Mouse (Mus musculus): ENCODE data around the gene Duox1. TPM values are rescaled to one million over a fixed set of nuclear protein-coding genes. Genes with fewer than 3 reads are reported as not detected.

The Duox1 gene
- total and polyA plus RNA-seq, 3 experiments: not detected

DNA sequence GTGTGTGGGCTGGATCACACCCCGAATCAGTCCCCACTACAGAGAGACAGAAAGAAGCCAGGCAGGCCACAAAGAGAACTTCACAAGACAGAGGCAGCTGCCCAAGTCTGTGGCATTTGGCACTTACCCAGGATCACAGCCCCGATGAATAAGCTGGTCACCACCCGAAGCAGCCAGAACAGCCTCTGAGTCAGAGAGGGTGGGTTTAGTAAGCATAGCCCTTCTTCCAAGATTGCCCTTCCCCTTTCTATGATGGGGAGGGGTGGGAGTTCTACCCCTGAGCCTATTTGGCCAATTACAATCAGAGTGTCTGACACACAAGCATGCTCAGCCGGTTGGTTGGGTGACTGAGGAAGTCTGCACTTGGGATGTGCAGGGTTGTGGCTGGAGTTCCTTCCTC is 9.3 kb upstream of the Duox1 start:
- Histone ChIP-seq H3K36me3 (replicated peaks) (no peaks in the 10 kb centered on the region), H3K4me1 (ENCODE audit: insufficient read depth, low read depth, low read length) (peaks cover 7% of the 10 kb centered on the region), H3K9me3 (replicated peaks) (no peaks in the 10 kb centered on the region), H3K4me3 (ENCODE audit: low read depth, low read length) (no peak overlapping the region), H3K27me3 (ENCODE audit: insufficient read depth, low read length) (peaks cover 30% of the 10 kb centered on the region)
- TF ChIP-seq POLR2AphosphoS5 (IDR thresholded peaks at IDR 0.05; ENCODE audit: insufficient replicate concordance, low read depth, low read length) (no peak), GATA1 (IDR thresholded peaks at IDR 0.05; ENCODE audit: borderline replicate concordance, low read length) (no peak), GATA2 (IDR thresholded peaks at IDR 0.05; ENCODE audit: borderline replicate concordance, low read depth, low read length) (no peak), TAL1 (conservative IDR thresholded peaks at IDR 0.05; ENCODE audit: low read depth, low read length) (no peak), CTCF (IDR thresholded peaks at IDR 0.05; ENCODE audit: low read depth, low read length) (no peak)
- ATAC-seq (ENCODE audit: extremely low read depth, insufficient number of reproducible peaks, low FRiP score, poor library complexity, severe bottlenecking): no peak
- no peak for DNase-seq (ENCODE audit: low spot score)

DNA sequence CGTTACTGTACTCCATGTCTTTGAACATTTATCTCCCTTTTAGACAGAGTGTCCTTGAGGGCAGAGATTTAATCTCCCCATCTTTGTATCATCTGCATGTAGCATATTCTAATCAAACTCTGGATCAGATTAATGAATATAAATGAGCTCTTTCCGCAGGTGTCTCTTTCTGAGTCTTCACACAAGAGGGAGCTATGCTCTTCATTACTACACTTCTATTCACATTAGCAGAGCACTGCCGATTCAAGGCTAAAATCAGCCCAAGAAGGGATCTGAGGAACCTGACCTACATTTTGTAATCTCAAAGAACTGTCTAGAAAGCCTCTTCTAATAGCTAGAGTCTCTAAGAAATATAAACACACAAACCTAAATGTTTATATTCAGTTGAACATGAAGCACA is 5.8 kb upstream of the Duox1 start:
- no peaks in the 10 kb centered on the region for H3K9me3 ChIP-seq (replicated peaks)
- H3K36me3 ChIP-seq (replicated peaks): no peaks in the 10 kb centered on the region
- no peak for DNase-seq (ENCODE audit: low spot score)
- no peak overlapping the region for H3K4me3 ChIP-seq (ENCODE audit: low read depth, low read length)
- TF ChIP-seq TAL1 (conservative IDR thresholded peaks at IDR 0.05; ENCODE audit: low read depth, low read length) (no peak), POLR2AphosphoS5 (IDR thresholded peaks at IDR 0.05; ENCODE audit: insufficient replicate concordance, low read depth, low read length) (no peak), GATA1 (IDR thresholded peaks at IDR 0.05; ENCODE audit: borderline replicate concordance, low read length) (no peak), GATA2 (IDR thresholded peaks at IDR 0.05; ENCODE audit: borderline replicate concordance, low read depth, low read length) (no peak), CTCF (IDR thresholded peaks at IDR 0.05; ENCODE audit: low read depth, low read length) (no peak)
- peaks cover 22% of the 10 kb centered on the region for H3K27me3 ChIP-seq (ENCODE audit: insufficient read depth, low read length)
- no peak for ATAC-seq (ENCODE audit: extremely low read depth, insufficient number of reproducible peaks, low FRiP score, poor library complexity, severe bottlenecking)
- no peaks in the 10 kb centered on the region for H3K4me1 ChIP-seq (ENCODE audit: insufficient read depth, low read depth, low read length)

DNA sequence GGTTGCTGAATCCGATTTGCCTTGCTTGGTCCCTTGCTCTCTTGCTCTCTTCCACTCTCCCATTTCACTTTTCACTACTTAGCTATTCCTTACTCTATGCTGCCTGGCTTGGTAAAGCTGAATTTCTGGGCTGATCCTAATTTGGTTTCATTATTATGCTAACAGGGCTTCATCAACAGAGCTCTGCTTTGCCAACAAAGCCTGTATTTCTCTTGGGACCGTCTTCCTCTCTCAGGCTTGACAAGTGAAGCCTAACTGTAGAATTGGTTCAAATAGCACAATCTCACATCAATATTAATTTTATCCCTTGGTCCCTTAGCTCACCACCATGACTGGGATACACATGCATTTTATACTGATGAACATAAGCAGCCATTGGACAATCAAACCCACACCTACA is 3.9 kb upstream of the Duox1 start:
- Histone ChIP-seq H3K4me3 (ENCODE audit: low read depth, low read length) (no peak overlapping the region), H3K9me3 (replicated peaks) (no peaks in the 10 kb centered on the region), H3K36me3 (replicated peaks) (no peaks in the 10 kb centered on the region), H3K4me1 (ENCODE audit: insufficient read depth, low read depth, low read length) (no peaks in the 10 kb centered on the region), H3K27me3 (ENCODE audit: insufficient read depth, low read length) (peaks cover 14% of the 10 kb centered on the region; the same call in 1 of the 2 replicates)
- DNase-seq (ENCODE audit: low spot score) (no peak), ATAC-seq (ENCODE audit: extremely low read depth, insufficient number of reproducible peaks, low FRiP score, poor library complexity, severe bottlenecking) (no peak)
- TF ChIP-seq POLR2AphosphoS5 (IDR thresholded peaks at IDR 0.05; ENCODE audit: insufficient replicate concordance, low read depth, low read length) (no peak), TAL1 (conservative IDR thresholded peaks at IDR 0.05; ENCODE audit: low read depth, low read length) (no peak), CTCF (IDR thresholded peaks at IDR 0.05; ENCODE audit: low read depth, low read length) (no peak), GATA1 (IDR thresholded peaks at IDR 0.05; ENCODE audit: borderline replicate concordance, low read length) (no peak), GATA2 (IDR thresholded peaks at IDR 0.05; ENCODE audit: borderline replicate concordance, low read depth, low read length) (no peak)

DNA sequence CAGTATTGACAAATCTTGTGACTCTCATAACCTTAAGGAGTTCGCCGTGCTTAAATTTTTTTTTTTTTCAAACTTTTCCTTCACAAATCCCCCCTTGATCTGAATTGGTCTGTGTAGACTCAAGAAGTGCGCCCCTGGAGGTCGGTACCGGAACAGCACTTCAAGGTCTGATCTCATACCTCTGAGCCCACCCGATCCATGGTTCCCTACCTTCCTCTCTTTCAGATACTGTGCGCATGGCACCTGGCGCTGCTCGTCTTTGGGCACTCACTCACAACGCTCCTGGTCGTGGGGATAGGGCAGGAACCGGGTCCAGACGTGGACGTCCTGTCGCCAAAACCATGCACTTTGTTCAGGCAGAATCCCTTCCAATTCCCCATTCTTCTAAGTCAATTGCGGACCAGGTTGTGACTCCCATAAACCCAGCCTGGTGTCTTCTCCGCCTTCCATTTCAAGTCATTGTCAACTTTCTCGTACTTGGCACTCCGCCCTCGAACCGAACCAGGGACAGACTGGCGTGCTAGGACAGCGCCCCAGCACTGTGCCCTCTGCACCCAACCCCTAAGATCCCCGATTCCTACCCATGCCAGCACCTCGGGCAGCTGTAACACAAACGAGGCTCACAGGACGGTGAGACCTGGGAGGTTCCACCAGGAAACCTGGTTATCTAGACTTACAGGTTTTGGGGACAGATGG is 2.6 kb upstream of the Duox1 start:
- Histone ChIP-seq H3K9me3 (replicated peaks) (no peaks in the 10 kb centered on the region), H3K27me3 (ENCODE audit: insufficient read depth, low read length) (peaks cover 13% of the 10 kb centered on the region; the same call in 1 of the 2 replicates), H3K36me3 (replicated peaks) (no peaks in the 10 kb centered on the region), H3K4me1 (ENCODE audit: insufficient read depth, low read depth, low read length) (no peaks in the 10 kb centered on the region), H3K4me3 (ENCODE audit: low read depth, low read length) (no peak overlapping the region)
- TF ChIP-seq CTCF (IDR thresholded peaks at IDR 0.05; ENCODE audit: low read depth, low read length) (peak; percentile 81), POLR2AphosphoS5 (IDR thresholded peaks at IDR 0.05; ENCODE audit: insufficient replicate concordance, low read depth, low read length) (no peak), TAL1 (conservative IDR thresholded peaks at IDR 0.05; ENCODE audit: low read depth, low read length) (no peak), GATA2 (IDR thresholded peaks at IDR 0.05; ENCODE audit: borderline replicate concordance, low read depth, low read length) (no peak)
- ATAC-seq (ENCODE audit: extremely low read depth, insufficient number of reproducible peaks, low FRiP score, poor library complexity, severe bottlenecking) (peak; percentile 45; the same call in 1 of the 2 replicates), DNase-seq (ENCODE audit: low spot score) (peak; percentile 42)

DNA sequence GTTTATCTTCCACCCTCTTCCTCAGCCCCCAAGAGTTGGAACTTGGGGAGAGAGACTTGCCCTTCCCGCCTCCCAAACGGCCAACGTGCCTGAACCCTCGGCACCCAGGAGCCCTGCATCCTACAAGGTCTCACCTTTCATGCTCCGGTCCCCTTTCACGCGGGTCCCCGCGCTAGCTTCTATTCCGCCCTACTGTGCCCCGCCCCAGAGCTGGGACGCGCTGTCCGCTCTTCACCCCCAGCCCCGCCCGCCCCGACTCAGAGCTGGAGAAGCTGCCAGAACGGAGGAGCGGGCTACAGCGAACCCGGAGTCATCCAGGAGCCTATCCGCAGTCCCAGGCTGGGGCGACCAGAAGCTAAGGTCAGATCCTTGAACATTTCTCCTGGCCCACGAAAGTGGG is 1.9 kb upstream of the Duox1 start, which contains the start of gene Duoxa1:
Gene Duoxa1 (minus strand): TSS at position 195 of the 400 bp plus-strand sequence.
- Histone ChIP-seq H3K4me3 (ENCODE audit: low read depth, low read length) (no peak within 1 kb of the TSS), H3K36me3 (replicated peaks) (no peaks in the 10 kb centered on the region), H3K4me1 (ENCODE audit: insufficient read depth, low read depth, low read length) (no peaks in the 10 kb centered on the region), H3K27me3 (ENCODE audit: insufficient read depth, low read length) (peaks cover 13% of the 10 kb centered on the region; the same call in 1 of the 2 replicates), H3K9me3 (replicated peaks) (no peaks in the 10 kb centered on the region)
- TF ChIP-seq CTCF (IDR thresholded peaks at IDR 0.05; ENCODE audit: low read depth, low read length) (no peak), POLR2AphosphoS5 (IDR thresholded peaks at IDR 0.05; ENCODE audit: insufficient replicate concordance, low read depth, low read length) (no peak), TAL1 (conservative IDR thresholded peaks at IDR 0.05; ENCODE audit: low read depth, low read length) (no peak), GATA1 (IDR thresholded peaks at IDR 0.05; ENCODE audit: borderline replicate concordance, low read length) (no peak), GATA2 (IDR thresholded peaks at IDR 0.05; ENCODE audit: borderline replicate concordance, low read depth, low read length) (no peak)
- ATAC-seq (ENCODE audit: extremely low read depth, insufficient number of reproducible peaks, low FRiP score, poor library complexity, severe bottlenecking): no peak
- no peak for DNase-seq (ENCODE audit: low spot score)

DNA sequence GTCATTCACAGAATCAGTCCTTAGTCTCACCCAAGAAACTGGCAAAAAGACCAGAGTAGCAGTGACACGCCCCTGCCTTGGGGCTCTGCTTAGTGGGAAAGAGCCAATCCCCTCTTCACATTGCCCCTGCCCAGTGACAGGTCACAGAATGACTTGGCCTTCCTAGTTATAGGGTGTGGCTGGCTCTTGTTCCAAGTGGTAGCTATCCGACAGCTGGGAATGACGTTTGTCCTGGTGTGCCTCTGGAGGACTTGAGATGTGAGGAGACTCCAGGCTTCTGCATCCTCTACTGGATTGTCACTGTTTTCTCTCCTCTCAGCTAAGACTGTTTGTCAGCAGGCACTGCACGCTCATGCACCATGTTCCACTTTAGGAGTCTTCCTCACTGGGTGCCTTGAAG is 1.9 kb downstream of the Duox1 start:
- Histone ChIP-seq H3K4me1 (ENCODE audit: insufficient read depth, low read depth, low read length) (no peaks in the 10 kb centered on the region), H3K27me3 (ENCODE audit: insufficient read depth, low read length) (peaks cover 17% of the 10 kb centered on the region), H3K36me3 (replicated peaks) (no peaks in the 10 kb centered on the region), H3K9me3 (replicated peaks) (no peaks in the 10 kb centered on the region), H3K4me3 (ENCODE audit: low read depth, low read length) (no peak overlapping the region)
- no peak for TF ChIP-seq GATA2 (IDR thresholded peaks at IDR 0.05; ENCODE audit: borderline replicate concordance, low read depth, low read length)
- no peak for TF ChIP-seq TAL1 (conservative IDR thresholded peaks at IDR 0.05; ENCODE audit: low read depth, low read length)
- no peak for TF ChIP-seq CTCF (IDR thresholded peaks at IDR 0.05; ENCODE audit: low read depth, low read length)
- no peak for ATAC-seq (ENCODE audit: extremely low read depth, insufficient number of reproducible peaks, low FRiP score, poor library complexity, severe bottlenecking)
- no peak for DNase-seq (ENCODE audit: low spot score)

Data from G1E (cell line).